Mouse (Mus musculus) megakaryocyte, embryonic 14.5 days (primary cell): ENCODE measurements around the gene Ppp2r5a. TPM values are rescaled to one million over a fixed set of nuclear protein-coding genes. Genes with fewer than 3 reads are reported as not detected.

Experiments
- H3K27me3 ChIP-seq: replicated peaks from 2 replicates; pipeline ENCODE3; 2012; ENCODE audit warnings: inconsistent platforms
- H3K36me3 ChIP-seq: replicated peaks from 2 replicates; pipeline ENCODE3; 2012; ENCODE audit warnings: low read length, inconsistent platforms, mixed read lengths
- H3K4me1 ChIP-seq: 2 replicates; pipeline ENCODE4 v1.6.1; 2012; ENCODE audit warnings: inconsistent platforms
- H3K4me3 ChIP-seq: replicated peaks from 2 replicates; pipeline ENCODE3; 2012; ENCODE audit warnings: moderate library complexity, mild to moderate bottlenecking, inconsistent platforms
- H3K9me3 ChIP-seq: 2 replicates; pipeline ENCODE4 v1.6.1; 2012; ENCODE audit warnings: inconsistent platforms
- FLI1 ChIP-seq: IDR thresholded peaks from 2 replicates; pipeline ENCODE4 v1.6.1; 2012; ENCODE audit warnings: low read length, inconsistent platforms, mixed read lengths
- GATA1 ChIP-seq: IDR thresholded peaks from 3 replicates; pipeline ENCODE4 v1.6.1; 2012; ENCODE audit warnings: mixed read lengths, low read length, inconsistent platforms, borderline replicate concordance
- polyA plus RNA-seq: library from polyadenylated mRNA; stranded (reverse); fragments of >175 nt; gene quantifications from 2 replicates; pipeline ENCODE4 v1.2.3, GENCODE M21; 2012; ENCODE audit warnings: low replicate concordance; ENCODE audit not compliant: insufficient read depth

Ppp2r5a gene
- polyA plus RNA-seq, 1 experiment: 55.5 TPM

DNA sequence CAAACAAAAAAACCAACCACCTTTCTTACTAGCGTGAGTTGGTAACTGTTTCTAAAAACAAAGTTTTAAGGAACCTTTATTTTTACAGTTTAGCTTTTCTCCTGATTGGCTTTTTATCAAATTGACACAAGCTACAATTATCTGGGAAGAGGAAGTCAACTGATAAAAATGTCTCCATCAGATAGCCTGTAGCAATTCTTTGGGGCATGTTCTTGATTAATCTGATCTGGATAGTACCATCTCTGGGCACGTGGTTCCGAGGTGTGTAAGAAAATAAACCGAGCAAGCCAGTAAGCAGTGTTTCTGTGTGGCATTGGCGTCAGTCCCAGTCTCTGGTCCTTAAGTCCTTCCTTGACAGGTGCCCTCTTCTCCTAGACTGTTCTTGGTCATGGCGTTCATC, 40.7 kb downstream of the Ppp2r5a start:
- Histone ChIP-seq H3K4me3 (no peak overlapping the region), H3K27me3 (no peaks in the 10 kb centered on the region), H3K36me3 (peaks cover 96% of the 10 kb centered on the region), H3K9me3 (no peaks in the 10 kb centered on the region), H3K4me1 (peaks cover 12% of the 10 kb centered on the region; the same call in 1 of the 2 replicates)
- TF ChIP-seq GATA1: no peak
- TF ChIP-seq FLI1: no peak

GRCm38 (mm10) chr1:191359478-191359877, 43.6 kb downstream of the Ppp2r5a start:
- no peak for TF ChIP-seq FLI1
- no peak for TF ChIP-seq GATA1
- peaks cover 96% of the 10 kb centered on the region for H3K36me3 ChIP-seq
- H3K4me1 ChIP-seq: peaks cover 20% of the 10 kb centered on the region
- H3K9me3 ChIP-seq: no peaks in the 10 kb centered on the region
- no peaks in the 10 kb centered on the region for H3K27me3 ChIP-seq
- no peak overlapping the region for H3K4me3 ChIP-seq

DNA sequence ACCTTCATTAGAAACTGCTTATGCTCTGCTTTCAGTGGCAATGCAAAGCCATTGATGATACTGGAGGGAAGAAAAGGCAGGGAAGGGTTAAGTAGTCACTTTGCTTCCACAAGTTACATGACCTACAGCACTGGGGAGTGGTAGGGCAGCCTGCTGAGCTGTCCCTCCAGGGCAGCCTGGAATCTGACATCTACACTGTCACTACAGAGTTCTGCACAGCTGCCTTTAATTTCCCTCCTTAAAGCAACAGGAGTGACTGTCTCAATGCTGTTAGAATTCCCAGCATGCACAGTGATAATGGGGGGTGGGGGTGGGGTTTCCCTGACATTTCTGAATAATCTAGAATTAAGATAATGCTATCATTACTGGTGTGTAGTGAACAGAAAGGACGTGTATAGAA, 46.1 kb downstream of the Ppp2r5a start:
- Histone ChIP-seq H3K27me3 (no peaks in the 10 kb centered on the region), H3K4me3 (no peak overlapping the region), H3K4me1 (peaks cover 20% of the 10 kb centered on the region), H3K9me3 (no peaks in the 10 kb centered on the region), H3K36me3 (peaks cover 91% of the 10 kb centered on the region)
- TF ChIP-seq FLI1 (no peak), GATA1 (no peak)

- Histone ChIP-seq H3K36me3 (peaks cover 91% of the 10 kb centered on the region), H3K4me1 (peaks cover 7% of the 10 kb centered on the region), H3K27me3 (no peaks in the 10 kb centered on the region), H3K4me3 (no peak overlapping the region), H3K9me3 (no peaks in the 10 kb centered on the region)
- TF ChIP-seq GATA1 (no peak), FLI1 (no peak)
Measured at GRCm38 (mm10) chr1:191353836-191354235, 49.2 kb downstream of the Ppp2r5a start.

- Histone ChIP-seq H3K36me3 (peaks cover 89% of the 10 kb centered on the region), H3K27me3 (no peaks in the 10 kb centered on the region), H3K9me3 (no peaks in the 10 kb centered on the region), H3K4me3 (no peak overlapping the region), H3K4me1 (peaks cover 7% of the 10 kb centered on the region)
- TF ChIP-seq GATA1: no peak
- TF ChIP-seq FLI1: no peak
Measured at GRCm38 (mm10) chr1:191352786-191353488, 50.1 kb downstream of the Ppp2r5a start.

DNA sequence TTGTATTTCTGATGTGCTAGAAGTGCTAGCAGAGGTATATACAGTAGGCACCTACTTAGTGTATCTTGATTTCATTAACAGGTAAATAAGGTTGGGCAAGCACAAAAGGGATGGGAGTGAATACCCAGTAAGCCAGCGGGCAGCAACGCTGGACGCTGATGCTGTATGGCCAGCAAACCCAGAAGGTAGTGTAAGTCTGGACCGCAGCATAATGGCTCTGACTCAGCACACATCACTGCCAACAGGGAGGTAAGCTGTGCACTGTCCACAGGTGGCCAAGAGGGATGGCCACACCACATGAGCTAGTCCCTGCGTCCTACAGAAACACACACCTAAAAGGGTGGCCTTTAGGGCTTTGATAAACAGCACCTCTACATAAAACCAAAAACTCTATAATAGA, 52.7 kb downstream of the Ppp2r5a start:
- H3K36me3 ChIP-seq: peaks cover 87% of the 10 kb centered on the region
- H3K4me3 ChIP-seq: no peak overlapping the region
- no peaks in the 10 kb centered on the region for H3K9me3 ChIP-seq
- no peaks in the 10 kb centered on the region for H3K4me1 ChIP-seq
- H3K27me3 ChIP-seq: no peaks in the 10 kb centered on the region
- no peak for TF ChIP-seq FLI1
- TF ChIP-seq GATA1: no peak

DNA sequence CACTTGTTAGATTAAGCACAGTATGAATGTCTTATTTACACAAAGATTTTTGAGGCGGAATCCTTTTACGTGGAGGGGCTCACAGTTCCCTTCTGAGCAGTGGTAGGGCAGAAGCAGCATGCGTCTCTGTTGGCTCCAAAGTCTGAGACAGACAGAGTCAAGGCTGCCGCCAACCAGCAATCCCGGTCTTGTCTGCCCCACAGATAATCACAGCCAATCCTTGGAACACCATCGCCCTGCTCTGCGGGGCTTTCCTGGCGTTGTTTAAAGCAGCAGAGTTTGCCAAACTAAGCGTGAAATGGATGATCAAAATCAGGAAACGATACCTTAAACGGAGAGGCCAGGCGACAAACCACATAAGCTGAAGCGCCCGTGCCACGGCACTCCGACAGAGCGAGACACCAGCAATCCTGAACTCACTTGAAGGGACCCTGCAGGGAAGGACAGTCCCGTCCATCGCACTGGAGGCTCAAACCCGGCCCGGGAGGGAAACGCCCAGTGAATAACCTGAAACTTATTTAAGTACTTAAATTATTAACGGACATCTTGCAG, 53.5 kb downstream of the Ppp2r5a start:
- Histone ChIP-seq H3K9me3 (no peaks in the 10 kb centered on the region), H3K36me3 (peaks cover 88% of the 10 kb centered on the region), H3K4me3 (no peak overlapping the region), H3K4me1 (peaks cover 7% of the 10 kb centered on the region; the same call in 1 of the 2 replicates), H3K27me3 (no peaks in the 10 kb centered on the region)
- TF ChIP-seq GATA1 (no peak), FLI1 (no peak)

DNA sequence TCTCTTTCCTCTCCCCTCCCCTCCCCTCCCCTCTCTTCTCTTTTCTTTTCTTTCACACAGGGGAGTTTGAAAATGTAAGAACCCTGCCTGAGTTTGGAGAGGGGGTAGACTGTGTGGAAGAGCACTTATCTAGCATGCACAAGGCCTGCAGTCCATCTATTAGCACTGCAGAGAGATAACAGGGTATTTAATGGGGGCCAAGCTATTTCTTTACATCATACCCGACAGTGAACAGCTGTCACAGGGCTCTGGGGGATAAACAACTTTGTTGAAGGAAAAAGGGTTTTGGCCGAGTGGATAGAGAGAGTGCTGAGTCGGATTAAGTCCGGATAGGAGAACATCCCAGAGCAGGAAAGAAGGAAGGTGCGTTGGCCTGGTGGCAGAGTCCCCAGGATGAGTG, 54.1 kb downstream of the Ppp2r5a start:
- no peaks in the 10 kb centered on the region for H3K9me3 ChIP-seq
- peaks cover 7% of the 10 kb centered on the region; the same call in 1 of the 2 replicates for H3K4me1 ChIP-seq
- H3K27me3 ChIP-seq: no peaks in the 10 kb centered on the region
- TF ChIP-seq GATA1 (no peak), FLI1 (no peak)
- H3K36me3 ChIP-seq: peaks cover 86% of the 10 kb centered on the region
- H3K4me3 ChIP-seq: no peak overlapping the region

GRCm38 (mm10) chr1:191348592-191348991, 54.5 kb downstream of the Ppp2r5a start:
- no peaks in the 10 kb centered on the region for H3K9me3 ChIP-seq
- H3K36me3 ChIP-seq: peaks cover 86% of the 10 kb centered on the region
- no peaks in the 10 kb centered on the region for H3K27me3 ChIP-seq
- peaks cover 7% of the 10 kb centered on the region; the same call in 1 of the 2 replicates for H3K4me1 ChIP-seq
- H3K4me3 ChIP-seq: no peak overlapping the region
- TF ChIP-seq FLI1: no peak
- TF ChIP-seq GATA1: no peak

GRCm38 (mm10) chr1:191347602-191348001, 55.5 kb downstream of the Ppp2r5a start:
- H3K27me3 ChIP-seq: no peaks in the 10 kb centered on the region
- no peaks in the 10 kb centered on the region for H3K9me3 ChIP-seq
- H3K4me1 ChIP-seq: peaks cover 7% of the 10 kb centered on the region; the same call in 1 of the 2 replicates
- H3K36me3 ChIP-seq: peaks cover 86% of the 10 kb centered on the region
- no peak overlapping the region for H3K4me3 ChIP-seq
- TF ChIP-seq FLI1 (no peak), GATA1 (no peak)
